Mouse (Mus musculus) thymus, postnatal 0 days (tissue): ENCODE measurements around the gene Ighmbp2. TPM values are rescaled to one million over a fixed set of nuclear protein-coding genes. Genes with fewer than 3 reads are reported as not detected.

Experiments
- microRNA-seq: library from miRNA; unstranded; fragments of <30 nt; microRNA quantifications from one replicate; pipeline ENCODE4, GENCODE M21; 2016; ENCODE audit warnings: borderline number of aligned reads
- polyA plus RNA-seq: library from polyadenylated mRNA; unstranded; fragments of >200 nt; fragmentation: Nextera tagmentation; extraction: Ambion mirVana; gene quantifications from 2 replicates; pipeline ENCODE4 v1.2.1, GENCODE M21; 2015

Ighmbp2 gene
- polyA plus RNA-seq, 1 experiment from 2014 or later = 10.6 TPM

Small RNAs within 50 kb of the gene (microRNA-seq; reads per million reads assigned to microRNA genes)
- not detected for gene Mir6984

Other genes with a start within 250 kb of the Ighmbp2 start
- 129 and 137 TPM in 2 replicates for gene Mrpl21, start 116 bp downstream of the Ighmbp2 start, polyA plus RNA-seq
- 54.7 and 60.1 TPM in 2 replicates for gene Cpt1a, start 39.3 kb upstream of the Ighmbp2 start, polyA plus RNA-seq
- gene Tesmin, start 105.8 kb upstream of the Ighmbp2 start, polyA plus RNA-seq = 1.5 and 1.6 TPM in 2 replicates
- 7.2 and 7.4 TPM in 2 replicates for gene Gal, start 131.5 kb upstream of the Ighmbp2 start, polyA plus RNA-seq